Mouse (Mus musculus) small intestine, adult 2 months (tissue): Measurements from ENCODE around the gene Fmo2.

ENCODE experiments used
- CTCF ChIP-seq: fragments of 200-500 bp; IDR thresholded peaks from 2 replicates; pipeline ENCODE4 v1.5.1; 2012; ENCODE audit warnings: low read depth, mild to moderate bottlenecking, control low read depth, inconsistent platforms, low read length, moderate library complexity, mixed read lengths; ENCODE audit not compliant: insufficient replicate concordance, insufficient read length; ENCODE audit errors: extremely low read depth
- POLR2A ChIP-seq: fragments of 200-500 bp; IDR thresholded peaks from 2 replicates; pipeline ENCODE4 v1.6.1; 2012; ENCODE audit warnings: low read depth, mild to moderate bottlenecking, control low read depth, inconsistent platforms, low read length, moderate library complexity

DNA sequence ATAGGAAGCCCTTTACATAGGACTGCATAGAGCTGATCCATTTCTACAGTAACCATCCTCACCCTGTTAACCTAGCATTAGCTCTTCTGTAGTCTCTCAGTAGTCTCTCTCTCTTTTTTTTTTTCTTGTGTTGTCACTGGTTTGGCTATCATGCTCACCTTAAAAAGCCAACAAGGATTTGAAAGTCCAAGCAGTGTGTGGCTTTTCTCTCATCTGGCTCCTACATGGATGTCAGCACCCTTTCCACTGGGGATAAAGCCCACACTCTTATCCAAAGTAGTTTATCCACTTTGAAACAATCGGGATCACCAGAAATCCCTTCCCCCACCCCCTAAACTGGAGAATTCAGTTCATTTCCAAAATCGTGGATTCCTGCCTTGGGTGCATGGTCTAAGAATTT, 32.1 kb upstream of the Fmo2 start:
- TF ChIP-seq CTCF (no peak), POLR2A (no peak)
